Mouse (Mus musculus) thymus, postnatal 36 days (tissue): Measurements from ENCODE around the gene Ing2.

Experiments used
- DNase-seq, 2 experiments: peaks; one replicate each; pipeline ENCODE4 v3.0.0; 2022; ENCODE audit warnings: mixed read lengths in 2 of 2

Gene Ing2

GRCm38 (mm10) chr8:47674777-47675710 is at the start of gene Ing2:
TSS of gene Ing2 (minus strand) at chr8:47675556.
- DNase-seq = peak; percentile 100

- DNase-seq = no peak
Measured at GRCm38 (mm10) chr8:47721609-47722008, 46.3 kb upstream of the Ing2 start.

- no peak for DNase-seq
Measured at GRCm38 (mm10) chr8:47718641-47719040, 43.3 kb upstream of the Ing2 start.

- DNase-seq = peak; percentile 96 to 97
Measured at GRCm38 (mm10) chr8:47713761-47714745, 38.7 kb upstream of the Ing2 start, which contains the start of gene Cdkn2aip. TSS of gene Cdkn2aip (minus strand) at chr8:47713932.

- peak; percentile 65 to 74 for DNase-seq
Measured at GRCm38 (mm10) chr8:47713171-47713663, 37.9 kb upstream of the Ing2 start.

GRCm38 (mm10) chr8:47708106-47708505 is 32.8 kb upstream of the Ing2 start:
- DNase-seq = no peak

- DNase-seq = no peak
Measured at GRCm38 (mm10) chr8:47706746-47707145, 31.4 kb upstream of the Ing2 start.

- DNase-seq = no peak
Measured at GRCm38 (mm10) chr8:47702333-47702732, 27.0 kb upstream of the Ing2 start.

- no peak for DNase-seq
Measured at GRCm38 (mm10) chr8:47697696-47698095, 22.3 kb upstream of the Ing2 start.

GRCm38 (mm10) chr8:47695431-47696105 is 20.2 kb upstream of the Ing2 start:
- no peak for DNase-seq

GRCm38 (mm10) chr8:47693119-47693518 is 17.8 kb upstream of the Ing2 start:
- DNase-seq = peak; percentile 59 to 68

- no peak for DNase-seq
Measured at GRCm38 (mm10) chr8:47691831-47692230, 16.5 kb upstream of the Ing2 start.

GRCm38 (mm10) chr8:47691303-47691702 is 15.9 kb upstream of the Ing2 start:
- DNase-seq = no peak

GRCm38 (mm10) chr8:47690674-47691078 is 15.3 kb upstream of the Ing2 start:
- no peak for DNase-seq

- DNase-seq = peak; percentile 51 to 54
Measured at GRCm38 (mm10) chr8:47689704-47690326, 14.5 kb upstream of the Ing2 start.

- no peak for DNase-seq
Measured at GRCm38 (mm10) chr8:47684441-47684840, 9.1 kb upstream of the Ing2 start.

GRCm38 (mm10) chr8:47683994-47684393 is 8.6 kb upstream of the Ing2 start:
- DNase-seq = no peak

GRCm38 (mm10) chr8:47680306-47680705 is 5.0 kb upstream of the Ing2 start:
- DNase-seq = no peak

- no peak for DNase-seq
Measured at GRCm38 (mm10) chr8:47679603-47680002, 4.2 kb upstream of the Ing2 start.

GRCm38 (mm10) chr8:47676631-47677030 is 1.3 kb upstream of the Ing2 start:
- no peak for DNase-seq

- no peak for DNase-seq
Measured at GRCm38 (mm10) chr8:47676224-47676623, 868 bp upstream of the Ing2 start.

- DNase-seq = no peak
Measured at GRCm38 (mm10) chr8:47675786-47676185, 430 bp upstream of the Ing2 start.
